Mouse (Mus musculus): ENCODE measurements around the gene Kctd7.

GRCm38 (mm10) chr5:130139393-130139792, 5.3 kb upstream of the Kctd7 start:
- TF ChIP-seq GATA1 (IDR thresholded peaks at IDR 0.05; ENCODE audit: borderline replicate concordance, low read length) (no peak), FLI1 (IDR thresholded peaks at IDR 0.05; ENCODE audit: low read length) (no peak)
